Mouse (Mus musculus) limb, embryonic 14.5 days (tissue): ENCODE measurements around the gene Cltc. TPM values are rescaled to one million over a fixed set of nuclear protein-coding genes. Genes with fewer than 3 reads are reported as not detected.

Source experiments
- ATAC-seq: fragments of 200-750 bp; cut with Nextera tagmentation; 2 replicates; pipeline ENCODE4 v1.8.0; 2017; ENCODE audit warnings: low read depth, moderate number of reproducible peaks, moderate TSS enrichment; ENCODE audit not compliant: low FRiP score
- DNase-seq: peaks from one replicate; pipeline ENCODE4 v3.0.0-alpha.2; 2015; ENCODE audit warnings: low spot score
- H3K27ac ChIP-seq: fragments of 300-500 bp; sonication (generic); replicated peaks from 2 replicates; pipeline ENCODE4 v1.5.1; 2014; ENCODE audit warnings: low read depth, mild to moderate bottlenecking, low read length, moderate library complexity, mixed read lengths
- H3K27me3 ChIP-seq: fragments of 300-500 bp; sonication (generic); 2 replicates; pipeline ENCODE4 v1.6.1; 2014; ENCODE audit warnings: low read length, mixed read lengths; ENCODE audit not compliant: control insufficient read depth, insufficient read depth
- H3K36me3 ChIP-seq: fragments of 300-500 bp; sonication (generic); 2 replicates; pipeline ENCODE4 v1.6.1; 2014; ENCODE audit warnings: mild to moderate bottlenecking, low read length, moderate library complexity, mixed read lengths; ENCODE audit not compliant: control insufficient read depth, insufficient read depth
- H3K4me1 ChIP-seq: fragments of 300-500 bp; sonication (generic); 2 replicates; pipeline ENCODE4 v1.6.1; 2014; ENCODE audit warnings: antibody characterized with exemption, low read length, mixed read lengths; ENCODE audit not compliant: control insufficient read depth, insufficient read depth
- H3K4me2 ChIP-seq: fragments of 300-500 bp; sonication (generic); replicated peaks from 2 replicates; pipeline ENCODE4 v1.6.1; 2014; ENCODE audit warnings: low read depth, mild to moderate bottlenecking, low read length, moderate library complexity; ENCODE audit not compliant: severe bottlenecking
- H3K4me3 ChIP-seq: fragments of 300-500 bp; sonication (generic); replicated peaks from 2 replicates; pipeline ENCODE4 v1.5.1; 2014; ENCODE audit warnings: low read length
- H3K9ac ChIP-seq: fragments of 300-500 bp; sonication (generic); 2 replicates; pipeline ENCODE4 v1.6.1; 2014; ENCODE audit warnings: mild to moderate bottlenecking, low read depth, low read length, moderate library complexity; ENCODE audit not compliant: severe bottlenecking
- H3K9me3 ChIP-seq: fragments of 300-500 bp; sonication (generic); 2 replicates; pipeline ENCODE4 v1.6.1; 2016; ENCODE audit warnings: low read length; ENCODE audit not compliant: control insufficient read depth
- POLR2A ChIP-seq: fragments of 200-500 bp; IDR thresholded peaks from 2 replicates; pipeline ENCODE4 v1.8.0; 2012; ENCODE audit warnings: inconsistent platforms, mild to moderate bottlenecking, moderate library complexity, borderline replicate concordance; ENCODE audit not compliant: insufficient read depth, insufficient read length; ENCODE audit errors: extremely low read depth
- WGBS: fragments of 180-500 bp; shearing (Covaris S2); extraction: QIAGEN DNeasy Blood & Tissue Kit; methylation state at CpG from one replicate; pipeline ENCODE4 v1.1.7; 2014; 5-methylcytosine and 5-hydroxymethylcytosine counted together
- polyA plus RNA-seq, 2 experiments: library from polyadenylated mRNA; depleted of rRNA in 1 of 2; stranded (reverse) in 1 of 2; unstranded in 1 of 2; fragments of >200 nt; fragmentation: Nextera tagmentation in 1 of 2; extraction: Ambion mirVana in 1 of 2; gene quantifications; 2 replicates each; pipeline versions ENCODE4 v1.2.1 to v1.2.3; 2012 to 2014

Cltc gene
- polyA plus RNA-seq, 2 experiments, result 120 to 156 TPM

DNA sequence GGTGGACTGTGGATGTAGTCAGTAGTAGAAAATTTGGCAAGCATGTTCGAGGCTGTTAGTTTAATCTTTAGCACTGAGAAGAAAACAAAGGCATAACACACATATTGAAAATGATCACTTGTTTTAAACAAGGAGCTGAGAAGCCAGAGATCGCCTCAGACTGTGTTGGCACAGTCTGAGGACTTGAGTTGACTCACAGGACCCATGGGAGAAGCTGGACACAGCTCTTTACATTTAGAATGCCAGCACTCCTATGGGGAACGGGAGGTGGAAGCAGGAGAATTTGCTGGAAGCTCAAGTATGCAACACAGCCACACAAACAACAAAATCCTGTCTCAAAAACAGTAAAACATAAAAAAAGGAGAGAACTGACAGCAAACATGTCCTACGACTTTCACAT is 103.3 kb downstream of the Cltc start:
- no peaks in the 10 kb centered on the region for H3K4me1 ChIP-seq
- 83% methylated on average over 4 of the region's 4 CpGs for WGBS
- H3K27ac ChIP-seq, result no peak overlapping the region
- ATAC-seq (no peak), DNase-seq (no peak)
- H3K36me3 ChIP-seq, result peaks cover 10% of the 10 kb centered on the region
- no peak overlapping the region for H3K4me3 ChIP-seq
- no peak for TF ChIP-seq POLR2A
- H3K9me3 ChIP-seq, result no peaks in the 10 kb centered on the region
- H3K27me3 ChIP-seq, result no peaks in the 10 kb centered on the region
- no peak overlapping the region for H3K4me2 ChIP-seq
- H3K9ac ChIP-seq, result no peak overlapping the region

DNA sequence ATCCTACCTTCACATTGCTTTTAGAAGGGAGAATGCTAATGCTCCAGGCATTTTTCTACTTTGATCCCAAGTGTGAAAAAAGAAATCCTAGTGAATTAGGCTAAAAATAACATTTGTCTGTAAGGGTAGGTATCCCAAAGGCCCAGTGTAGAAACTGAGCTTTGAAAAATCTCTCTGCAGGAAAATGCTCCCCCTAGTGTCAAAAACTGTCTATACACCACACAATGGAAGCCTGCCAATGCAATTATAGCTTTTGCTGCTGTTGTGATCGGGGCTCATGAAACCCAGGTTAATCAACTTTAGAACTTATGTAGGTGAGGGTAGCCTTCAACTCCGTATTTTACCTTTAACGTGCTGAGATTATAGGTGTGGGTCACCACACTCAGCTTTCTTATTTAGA is 103.9 kb downstream of the Cltc start:
- Histone ChIP-seq H3K27me3 (no peaks in the 10 kb centered on the region), H3K4me3 (no peak overlapping the region), H3K36me3 (peaks cover 4% of the 10 kb centered on the region), H3K4me2 (no peak overlapping the region), H3K9me3 (no peaks in the 10 kb centered on the region), H3K4me1 (no peaks in the 10 kb centered on the region), H3K9ac (no peak overlapping the region), H3K27ac (no peak overlapping the region)
- no peak for TF ChIP-seq POLR2A
- WGBS, result 22% methylated on average over 3 of the region's 3 CpGs
- DNase-seq (peak; percentile 82), ATAC-seq (no peak)

DNA sequence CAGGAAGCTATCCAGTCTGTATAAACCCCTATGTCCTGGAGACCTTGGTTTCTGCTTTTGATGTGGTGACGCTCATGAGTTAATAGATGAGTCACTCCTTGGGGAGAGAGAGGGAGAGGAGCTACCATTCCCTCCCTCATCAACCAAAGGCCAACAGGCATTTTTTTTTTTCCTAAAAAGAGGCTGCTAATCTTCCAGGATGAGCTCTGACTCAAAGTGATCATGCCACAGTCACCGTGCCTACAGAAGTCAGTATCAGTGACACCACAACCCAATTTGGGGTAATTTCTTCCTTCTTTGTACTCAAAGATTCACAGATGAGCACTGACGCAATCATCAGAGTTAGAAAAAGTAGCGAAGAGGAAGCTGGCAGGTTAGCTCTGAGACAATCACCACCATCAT is 104.8 kb downstream of the Cltc start:
- H3K9me3 ChIP-seq, result no peaks in the 10 kb centered on the region
- peaks cover 4% of the 10 kb centered on the region; the same call in 1 of the 2 replicates for H3K36me3 ChIP-seq
- H3K4me1 ChIP-seq, result no peaks in the 10 kb centered on the region
- DNase-seq (no peak), ATAC-seq (no peak)
- no peak overlapping the region for H3K4me3 ChIP-seq
- H3K27ac ChIP-seq, result no peak overlapping the region
- H3K27me3 ChIP-seq, result no peaks in the 10 kb centered on the region
- WGBS, result 87% methylated on average over 4 of the region's 4 CpGs
- no peak overlapping the region for H3K4me2 ChIP-seq
- no peak overlapping the region for H3K9ac ChIP-seq
- TF ChIP-seq POLR2A, result no peak

DNA sequence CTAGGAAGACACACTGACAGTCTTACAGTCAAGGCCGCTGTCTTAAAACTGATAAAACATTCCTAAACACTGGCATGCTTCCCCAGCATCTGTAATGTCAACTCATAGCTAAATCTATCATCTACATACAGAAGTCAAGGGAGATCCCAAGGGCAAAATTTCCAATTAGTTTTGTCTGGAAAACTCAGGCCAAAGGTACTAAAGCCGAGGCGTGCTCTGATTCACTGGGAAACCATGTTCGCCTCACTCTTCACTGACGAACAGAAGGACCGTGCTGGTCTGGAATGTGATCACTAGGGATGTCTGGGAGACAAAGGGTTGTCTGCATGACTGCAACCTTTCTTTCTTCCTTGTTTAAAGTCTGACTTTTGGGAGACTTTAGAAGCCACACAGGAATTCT is 106.7 kb downstream of the Cltc start:
- WGBS, result 77% methylated on average over 6 of the region's 6 CpGs
- H3K27ac ChIP-seq, result no peak overlapping the region
- H3K9ac ChIP-seq, result no peak overlapping the region
- H3K4me3 ChIP-seq, result no peak overlapping the region
- H3K9me3 ChIP-seq, result no peaks in the 10 kb centered on the region
- no peak overlapping the region for H3K4me2 ChIP-seq
- peak; percentile 36 for DNase-seq
- no peak for ATAC-seq
- H3K4me1 ChIP-seq, result no peaks in the 10 kb centered on the region
- peaks cover 4% of the 10 kb centered on the region; the same call in 1 of the 2 replicates for H3K36me3 ChIP-seq
- H3K27me3 ChIP-seq, result no peaks in the 10 kb centered on the region
- no peak for TF ChIP-seq POLR2A

DNA sequence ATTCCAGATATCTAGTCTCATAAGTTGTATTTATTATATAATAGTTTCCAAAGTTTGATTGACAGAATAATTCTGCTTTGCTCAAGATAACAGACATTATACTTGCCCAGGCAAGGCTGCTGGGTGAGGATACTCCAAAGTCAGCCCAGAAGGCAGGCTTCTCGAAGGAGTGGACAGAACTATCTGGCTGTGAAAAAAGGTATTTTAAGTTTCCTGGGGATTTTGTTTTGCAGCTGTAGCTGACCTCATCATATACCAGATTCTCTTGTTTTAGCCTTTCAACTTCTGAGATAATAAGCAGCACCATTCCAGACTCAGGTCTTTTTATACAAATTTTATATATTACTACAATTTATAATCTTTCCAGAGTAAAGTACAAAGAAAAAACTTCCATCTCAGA is 107.8 kb downstream of the Cltc start:
- no peak overlapping the region for H3K4me3 ChIP-seq
- TF ChIP-seq POLR2A, result no peak
- no peak overlapping the region for H3K27ac ChIP-seq
- H3K27me3 ChIP-seq, result no peaks in the 10 kb centered on the region
- WGBS, result 77% methylated on average over 1 of the region's 1 CpGs
- DNase-seq, result no peak
- no peaks in the 10 kb centered on the region for H3K4me1 ChIP-seq
- peaks cover 4% of the 10 kb centered on the region; the same call in 1 of the 2 replicates for H3K36me3 ChIP-seq
- no peak overlapping the region for H3K4me2 ChIP-seq
- H3K9ac ChIP-seq, result no peak overlapping the region
- ATAC-seq, result no peak
- H3K9me3 ChIP-seq, result no peaks in the 10 kb centered on the region

DNA sequence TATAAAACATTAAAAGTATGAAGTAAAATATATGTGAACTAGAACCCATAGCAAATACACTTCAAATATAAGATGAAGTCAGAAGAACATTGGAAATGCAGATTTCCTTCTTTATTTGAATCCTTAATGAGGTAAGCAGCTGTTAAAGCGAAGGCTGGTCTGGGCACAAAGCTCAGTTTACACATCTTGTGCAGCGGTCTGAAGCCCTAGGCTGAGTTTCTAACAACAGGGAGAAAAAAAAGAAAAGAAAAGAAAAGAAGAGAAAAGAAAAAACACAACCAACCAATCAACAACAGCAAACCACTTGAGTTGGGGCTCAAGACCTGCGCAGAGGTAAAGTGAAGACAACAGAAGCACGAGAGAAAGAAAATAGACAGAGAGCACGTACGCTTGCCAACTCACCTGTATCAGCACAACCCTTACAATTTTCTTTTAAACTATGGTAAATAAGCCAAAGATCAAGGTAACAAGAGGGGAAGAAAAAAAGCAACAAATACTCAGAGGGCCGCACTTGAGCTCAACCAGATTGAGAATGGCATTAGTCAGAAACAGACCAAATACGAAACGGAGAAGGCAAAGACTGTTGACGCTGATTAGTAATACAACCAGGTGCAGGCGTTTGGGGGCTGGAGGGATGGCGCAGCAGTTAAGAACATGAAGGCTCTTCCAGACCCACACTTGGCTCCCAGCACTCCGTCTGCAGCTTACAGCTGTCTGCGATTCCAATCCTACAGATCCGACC is 109.5 kb downstream of the Cltc start:
- no peak for ATAC-seq
- peaks cover 11% of the 10 kb centered on the region for H3K36me3 ChIP-seq
- H3K4me1 ChIP-seq, result no peaks in the 10 kb centered on the region
- DNase-seq, result no peak
- WGBS, result 67% methylated on average over 15 of the region's 15 CpGs
- no peak overlapping the region for H3K4me3 ChIP-seq
- no peaks in the 10 kb centered on the region for H3K27me3 ChIP-seq
- no peaks in the 10 kb centered on the region for H3K9me3 ChIP-seq
- TF ChIP-seq POLR2A, result no peak
- H3K4me2 ChIP-seq, result no peak overlapping the region
- H3K27ac ChIP-seq, result peak overlapping the region; percentile 44; the same call in 1 of the 2 replicates
- H3K9ac ChIP-seq, result no peak overlapping the region
